In the genomic region with DNA sequence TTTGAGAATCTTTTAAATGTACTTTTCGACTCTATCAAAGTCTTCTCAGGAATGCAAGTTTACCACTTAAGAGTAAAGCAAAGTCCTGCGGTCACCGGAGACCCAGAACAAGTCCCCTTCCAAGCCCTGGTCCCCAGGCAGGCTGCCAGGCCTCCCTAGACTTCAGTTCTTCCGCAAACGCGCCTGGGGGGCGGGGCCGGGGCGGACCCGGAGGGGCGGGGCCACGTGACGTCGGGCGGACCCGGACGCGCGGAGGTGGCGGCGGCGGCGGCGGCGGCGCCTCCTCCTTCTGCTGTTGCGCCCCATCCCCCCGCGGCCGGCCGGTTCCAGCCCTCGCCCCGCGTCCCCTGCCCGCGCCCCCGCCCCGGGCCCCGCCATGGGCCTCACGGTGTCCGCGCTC, we compare ENCODE assay signal across 8 mouse cellular contexts. TPM values are rescaled to one million over a fixed set of nuclear protein-coding genes. Genes with fewer than 3 reads are reported as not detected.
DNase-seq lines count a peak whose midpoint lies in the region; ATAC-seq and TF ChIP-seq lines count a peak whose summit lies in the region.

Gene Arf5, plus strand, starts transcription at position 248 of the 400 bp plus-strand sequence.

- intact Hi-C loops in heart, postnatal 10 days (cut with DNase I), result loop anchor here (5.0 to 10.0 kb wide), 3 partner anchors 54 to 601 kb away; partner anchors contain the start of gene Snd1

- WGBS in forebrain, embryonic 13.5 days, result under 1% methylated on average over 30 of the region's 42 CpGs
- WGBS in large intestine, adult 2 months, result 2% methylated on average over 40 of the region's 42 CpGs
- 1% methylated on average over 33 of the region's 42 CpGs for WGBS in liver, postnatal 0 days (ENCODE audit: insufficient replicate concordance)
- WGBS in neural tube, embryonic 14.5 days, result 2% methylated on average over 20 of the region's 42 CpGs

- peaks cover 10% of the 10 kb centered on the region for H3K79me2 ChIP-seq in CH12.LX (replicated peaks; ENCODE audit: control insufficient read depth, extremely low read depth, insufficient read depth, poor library complexity, severe bottlenecking)

- no peak for TF ChIP-seq RAD21 in CH12.LX (IDR thresholded peaks at IDR 0.05; ENCODE audit: low read depth, low read length)

- peak; percentile 82 for ATAC-seq in forebrain, embryonic 13.5 days
- ATAC-seq in liver, postnatal 0 days, result peak; percentile 57
- peak; percentile 72 for ATAC-seq in neural tube, embryonic 14.5 days (ENCODE audit: low read depth)

- H3K4me2 ChIP-seq in CH12.LX (ENCODE audit: insufficient read depth, low read depth, poor library complexity, severe bottlenecking), result peak within 1 kb of the TSS; percentile 77
- H3K4me2 ChIP-seq in forebrain, embryonic 13.5 days, result peak within 1 kb of the TSS; percentile 73
- H3K4me2 ChIP-seq in liver, postnatal 0 days (ENCODE audit: low read depth, low read length), result peak within 1 kb of the TSS; percentile 93
- H3K4me2 ChIP-seq in neural tube, embryonic 14.5 days (ENCODE audit: low read depth, low read length), result peak within 1 kb of the TSS; percentile 64

- H3K9ac ChIP-seq in CH12.LX (ENCODE audit: insufficient read depth, low read depth), result peak within 1 kb of the TSS; percentile 96
- H3K9ac ChIP-seq in forebrain, embryonic 13.5 days, result peak within 1 kb of the TSS; percentile 96
- H3K9ac ChIP-seq in liver, postnatal 0 days (replicated peaks), result peak within 1 kb of the TSS; percentile 98
- H3K9ac ChIP-seq in neural tube, embryonic 14.5 days (replicated peaks; ENCODE audit: low read depth, low read length), result peak within 1 kb of the TSS; percentile 98

- peak within 1 kb of the TSS; percentile 75 to 95 (median 88) for H3K4me3 ChIP-seq in CH12.LX (replicated peaks in 1 of 3; ENCODE audit: low read depth in 2 of 3, low read length in 2 of 3, poor library complexity in 1 of 3)
- H3K4me3 ChIP-seq in forebrain, embryonic 13.5 days, result peak within 1 kb of the TSS; percentile 91
- peak within 1 kb of the TSS; percentile 98 for H3K4me3 ChIP-seq in liver, postnatal 0 days (ENCODE audit: low read depth, low read length)
- H3K4me3 ChIP-seq in neural tube, embryonic 14.5 days (ENCODE audit: low read depth, low read length), result peak within 1 kb of the TSS; percentile 86

- no peaks in the 10 kb centered on the region for H3K9me3 ChIP-seq in CH12.LX (replicated peaks; ENCODE audit: low read length)
- no peaks in the 10 kb centered on the region for H3K9me3 ChIP-seq in forebrain, embryonic 13.5 days (replicated peaks)
- H3K9me3 ChIP-seq in liver, postnatal 0 days (ENCODE audit: low read length), result no peaks in the 10 kb centered on the region
- no peaks in the 10 kb centered on the region for H3K9me3 ChIP-seq in neural tube, embryonic 14.5 days (ENCODE audit: control insufficient read depth, low read length)

- peak within 1 kb of the TSS; percentile 16; the same call in 1 of the 2 replicates for H3K27ac ChIP-seq in CH12.LX (ENCODE audit: insufficient read depth, low read depth)
- H3K27ac ChIP-seq in forebrain, embryonic 13.5 days, result peak within 1 kb of the TSS; percentile 75
- H3K27ac ChIP-seq in liver, postnatal 0 days (ENCODE audit: low read depth), result peak within 1 kb of the TSS; percentile 91
- H3K27ac ChIP-seq in neural tube, embryonic 14.5 days (ENCODE audit: low read depth, low read length), result peak within 1 kb of the TSS; percentile 84

- no peaks in the 10 kb centered on the region for H3K27me3 ChIP-seq in CH12.LX (replicated peaks)
- no peaks in the 10 kb centered on the region for H3K27me3 ChIP-seq in forebrain, embryonic 13.5 days
- H3K27me3 ChIP-seq in liver, postnatal 0 days (ENCODE audit: insufficient read depth, low read length), result no peaks in the 10 kb centered on the region
- H3K27me3 ChIP-seq in neural tube, embryonic 14.5 days (ENCODE audit: control insufficient read depth, insufficient read depth, low read length), result 0 out of 2 replicates have a peak, but pooled peaks cover 2% of the 10 kb centered on the region

- peak; percentile 79 for DNase-seq in CH12.LX (ENCODE audit: extremely low read depth)
- peak; percentile 81 for DNase-seq in c-Kit-positive CD71-positive TER-119-positive erythroid progenitor cells, embryonic 14.5 days (ENCODE audit: low spot score)
- DNase-seq in heart, postnatal 10 days, result peak; percentile 96 to 98
- peak; percentile 63 for DNase-seq in large intestine, adult 2 months (ENCODE audit: low read depth, low spot score)
- peak; percentile 98 for DNase-seq in liver, postnatal 0 days
- peak; percentile 99 for DNase-seq in testis, postnatal 10 days (ENCODE audit: low spot score)

- in situ Hi-C loops in CH12.LX (cut with MboI; ENCODE audit: low pct_ligation_motif_present, low pct_unique_long_range_greater_than_20kb, low sequenced_read_pairs), result loop anchor here (25.0 kb wide), 1 partner anchor 589 kb away; no protein-coding TSS in a partner anchor

- peaks cover 22 to 57% of the 10 kb centered on the region in 2 experiments for H3K36me3 ChIP-seq in CH12.LX (replicated peaks in 1 of 2; ENCODE audit: control insufficient read depth in 1 of 2, insufficient read depth in 1 of 2, low read length in 1 of 2)
- H3K36me3 ChIP-seq in forebrain, embryonic 13.5 days (ENCODE audit: poor library complexity, severe bottlenecking), result peaks cover 36% of the 10 kb centered on the region
- H3K36me3 ChIP-seq in liver, postnatal 0 days (replicated peaks; ENCODE audit: insufficient read depth, low read length), result peaks cover 24% of the 10 kb centered on the region
- peaks cover 16% of the 10 kb centered on the region for H3K36me3 ChIP-seq in neural tube, embryonic 14.5 days (ENCODE audit: control insufficient read depth, insufficient read depth, low read length)

- TF ChIP-seq POLR2A in CH12.LX (IDR thresholded peaks at IDR 0.05; ENCODE audit: low read depth, low read length), result peak; percentile 81

- dilution Hi-C loops in CH12.LX (cut with MboI; ENCODE audit: extremely low pct_ligation_motif_present, extremely low pct_unique_long_range_greater_than_20kb, low sequenced_read_pairs), result no loop called here

- TF ChIP-seq CTCF in CH12.LX (conservative IDR thresholded peaks at IDR 0.05 in 1 of 2, IDR thresholded peaks at IDR 0.05 in 1 of 2; ENCODE audit: low read depth in 2 of 2, low read length in 2 of 2), result no peak
- no peak for TF ChIP-seq CTCF in liver, postnatal 0 days (IDR thresholded peaks at IDR 0.05; ENCODE audit: low read depth)

- H3K4me1 ChIP-seq in CH12.LX (ENCODE audit: control insufficient read depth in 1 of 2, insufficient read depth in 2 of 2), result peaks cover 16 to 41% of the 10 kb centered on the region in 2 experiments
- peaks cover 39% of the 10 kb centered on the region for H3K4me1 ChIP-seq in forebrain, embryonic 13.5 days
- peaks cover 47% of the 10 kb centered on the region for H3K4me1 ChIP-seq in liver, postnatal 0 days (ENCODE audit: insufficient read depth)
- peaks cover 32% of the 10 kb centered on the region for H3K4me1 ChIP-seq in neural tube, embryonic 14.5 days (ENCODE audit: control insufficient read depth, insufficient read depth, low read length)

- TF ChIP-seq EP300 in CH12.LX (IDR thresholded peaks at IDR 0.05; ENCODE audit: low read length), result no peak
- no peak for TF ChIP-seq EP300 in liver, postnatal 0 days (IDR thresholded peaks at IDR 0.05; ENCODE audit: low read depth)

TF ChIP-seq in CH12.LX, 34 proteins besides CTCF, POLR2A, EP300 and RAD21:
- TF ChIP-seq TBP (conservative IDR thresholded peaks at IDR 0.05; ENCODE audit: low read depth, low read length) (0 out of 2 replicates have a peak, but pooled peaks have one; percentile 44), ZNF384 (IDR thresholded peaks at IDR 0.05; ENCODE audit: low read depth, low read length) (no peak), TCF12 (IDR thresholded peaks at IDR 0.05; ENCODE audit: low read depth, low read length) (peak; percentile 44; the same call in 1 of the 2 replicates), NELFE (IDR thresholded peaks at IDR 0.05; ENCODE audit: low read depth, low read length) (peak; percentile 67), SIN3A (IDR thresholded peaks at IDR 0.05; ENCODE audit: low read length) (0 out of 2 replicates have a peak, but pooled peaks have one; percentile 54), USF1 (IDR thresholded peaks at IDR 0.05; ENCODE audit: low read depth, low read length) (peak; percentile 70), ZMIZ1 (IDR thresholded peaks at IDR 0.05; ENCODE audit: low read depth, low read length) (0 out of 2 replicates have a peak, but pooled peaks have one; percentile 34), ELF1 (IDR thresholded peaks at IDR 0.05; ENCODE audit: low read depth, low read length) (peak; percentile 86), HCFC1 (IDR thresholded peaks at IDR 0.05; ENCODE audit: low read depth, low read length) (peak; percentile 43), ZKSCAN1 (IDR thresholded peaks at IDR 0.05; ENCODE audit: borderline replicate concordance, low read depth, low read length) (no peak), IRF4 (IDR thresholded peaks at IDR 0.05; ENCODE audit: low read depth, low read length) (peak; percentile 26; the same call in 1 of the 2 replicates), NRF1 (IDR thresholded peaks at IDR 0.05; ENCODE audit: low read depth, low read length) (no peak)

RNA-seq across cellular contexts. Expression of gene Arf5, which starts in this region (rescaled TPM):
- 59.6 and 67.3 TPM in 2 replicates for total RNA-seq in CH12.LX (2012; rRNA removed)
- 77.5 and 99.7 TPM in 2 replicates for total RNA-seq in CH12.LX (2014; rRNA removed)
- polyA plus RNA-seq in CH12.LX (2012; ENCODE audit: insufficient read length, low read depth), result 101 and 104 TPM in 2 replicates
- polyA plus RNA-seq in forebrain, embryonic 13.5 days (2015; fragmentation: Nextera tagmentation; extraction: Ambion mirVana), result 348 and 361 TPM in 2 replicates
- total RNA-seq in heart, postnatal 10 days (2021), result 100 to 1,000 TPM; 205 TPM
- 609 and 620 TPM in 2 replicates for polyA plus RNA-seq in large intestine, adult 2 months (2012; rRNA removed)
- 272 and 288 TPM in 2 replicates for polyA plus RNA-seq in liver, postnatal 0 days (2015; fragmentation: Nextera tagmentation; extraction: Ambion mirVana)
- 392 and 403 TPM in 2 replicates for polyA plus RNA-seq in neural tube, embryonic 14.5 days (2014; fragmentation: Nextera tagmentation; extraction: Ambion mirVana)

Comparison
In these comparisons a context has a peak if more than half of its experiments do, and no peak if none do; other contexts are left out.
1. Peak in every context shown above with its lines: DNase-seq, ATAC-seq, H3K4me3 ChIP-seq and H3K27ac ChIP-seq.
2. H3K27ac ChIP-seq: peak in every context shown above with its lines; median percentile 91 in liver, postnatal 0 days; 84 in neural tube, embryonic 14.5 days; 75 in forebrain, embryonic 13.5 days; 16 in CH12.LX.